Mouse (Mus musculus): Measurements from ENCODE around the gene Sart3.

Sart3 gene

DNA sequence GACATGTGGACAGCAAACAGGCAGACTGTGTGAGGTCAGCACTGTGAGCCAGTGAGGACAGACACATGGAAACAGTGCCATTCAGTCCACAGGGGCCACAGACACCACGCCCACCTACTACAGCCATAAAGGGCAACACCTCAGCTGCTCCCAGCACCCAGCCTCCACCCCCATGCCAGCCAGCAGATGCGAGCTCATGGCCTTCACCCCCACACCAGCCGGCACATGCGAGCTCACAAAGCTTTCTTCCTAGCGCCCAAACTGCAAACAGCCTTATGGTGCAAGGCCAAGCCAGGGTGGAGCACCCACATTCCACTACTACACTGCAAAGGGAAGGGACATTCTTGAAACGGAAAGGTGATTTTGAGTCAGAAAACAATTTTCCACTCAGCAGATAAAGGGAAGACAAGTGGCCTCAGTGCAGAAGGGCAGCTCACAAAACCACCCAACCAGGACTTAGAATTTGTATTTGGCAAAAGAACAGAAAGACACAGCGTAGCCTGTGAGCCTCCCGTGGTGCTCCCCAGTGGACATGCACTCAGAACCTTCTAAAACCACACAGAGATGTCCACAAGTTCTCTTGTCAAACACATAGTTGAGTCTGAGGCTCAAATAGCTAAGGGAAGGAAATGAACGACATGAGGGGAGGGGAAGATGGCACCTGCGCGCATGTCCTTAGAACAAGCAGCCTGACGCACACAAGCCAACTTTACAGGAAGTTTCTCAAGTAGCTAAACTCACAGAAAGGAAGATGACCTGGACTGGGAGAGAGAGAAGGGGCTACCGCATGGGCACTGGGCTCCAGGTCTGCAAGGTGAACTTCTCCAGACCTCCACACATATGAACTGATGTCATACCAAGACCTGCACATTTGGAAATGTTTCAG is 6.4 kb downstream of the Sart3 start:
- DNase-seq (ENCODE audit: low read depth, low spot score) = no peak

DNA sequence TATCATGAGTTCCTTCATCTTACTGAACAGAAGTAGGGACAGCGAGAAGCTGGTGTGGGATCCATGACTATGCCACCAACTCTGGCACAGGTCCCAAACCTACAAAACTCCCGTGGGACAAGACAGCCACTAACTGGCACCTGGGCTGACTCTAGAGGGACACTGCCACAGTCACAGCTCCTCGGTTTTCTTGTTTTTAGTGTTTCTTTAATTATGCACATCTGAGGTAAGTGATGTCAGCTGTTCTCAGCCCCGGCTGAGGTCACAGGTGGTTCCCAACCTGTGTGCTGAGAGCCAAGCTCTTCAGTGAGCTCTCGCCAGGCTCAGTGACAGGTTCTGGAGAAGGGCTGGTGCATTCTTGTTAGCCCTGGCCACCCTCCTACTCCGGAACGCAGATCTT is 7.9 kb downstream of the Sart3 start:
- DNase-seq (ENCODE audit: low read depth, low spot score) = no peak

- no peak for DNase-seq (ENCODE audit: low read depth, low spot score)
Measured at GRCm38 (mm10) chr5:113761585-113761984, 10.7 kb downstream of the Sart3 start.

DNA sequence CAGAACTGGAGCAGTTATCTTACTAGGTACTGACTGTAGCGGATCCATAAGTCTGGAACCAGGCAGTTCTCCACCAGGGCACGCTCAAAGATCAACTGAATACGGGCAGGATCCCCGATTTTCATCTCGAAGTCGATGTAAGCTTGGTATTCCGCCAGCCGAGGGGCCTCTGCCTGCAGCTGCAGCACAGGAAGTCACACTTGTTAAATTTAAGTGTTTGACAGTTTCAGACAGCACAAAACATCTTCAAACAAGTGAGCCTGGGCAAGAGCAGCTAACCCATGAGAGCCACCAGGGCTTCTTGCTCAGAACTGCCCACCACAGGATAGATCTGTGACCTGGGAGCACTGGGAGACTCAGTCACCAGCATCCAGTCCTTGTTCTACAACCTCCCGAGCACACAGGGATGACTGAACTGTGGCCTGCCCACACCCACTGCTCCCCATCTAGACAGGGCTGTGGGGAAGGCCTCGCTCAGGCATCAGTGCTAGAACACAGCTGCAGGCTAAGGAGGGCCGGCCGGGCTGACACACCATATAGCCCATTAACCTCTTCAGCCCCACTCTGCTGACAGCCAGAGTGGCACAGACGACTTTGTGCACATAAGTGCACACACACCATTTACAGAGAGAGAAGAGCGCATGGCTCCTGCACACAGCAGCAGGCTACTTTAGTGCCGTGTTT is 16.8 kb downstream of the Sart3 start:
- DNase-seq (ENCODE audit: low read depth, low spot score) = no peak

GRCm38 (mm10) chr5:113751521-113752157 is 20.7 kb downstream of the Sart3 start:
- no peak for DNase-seq (ENCODE audit: low read depth, low spot score)

DNA sequence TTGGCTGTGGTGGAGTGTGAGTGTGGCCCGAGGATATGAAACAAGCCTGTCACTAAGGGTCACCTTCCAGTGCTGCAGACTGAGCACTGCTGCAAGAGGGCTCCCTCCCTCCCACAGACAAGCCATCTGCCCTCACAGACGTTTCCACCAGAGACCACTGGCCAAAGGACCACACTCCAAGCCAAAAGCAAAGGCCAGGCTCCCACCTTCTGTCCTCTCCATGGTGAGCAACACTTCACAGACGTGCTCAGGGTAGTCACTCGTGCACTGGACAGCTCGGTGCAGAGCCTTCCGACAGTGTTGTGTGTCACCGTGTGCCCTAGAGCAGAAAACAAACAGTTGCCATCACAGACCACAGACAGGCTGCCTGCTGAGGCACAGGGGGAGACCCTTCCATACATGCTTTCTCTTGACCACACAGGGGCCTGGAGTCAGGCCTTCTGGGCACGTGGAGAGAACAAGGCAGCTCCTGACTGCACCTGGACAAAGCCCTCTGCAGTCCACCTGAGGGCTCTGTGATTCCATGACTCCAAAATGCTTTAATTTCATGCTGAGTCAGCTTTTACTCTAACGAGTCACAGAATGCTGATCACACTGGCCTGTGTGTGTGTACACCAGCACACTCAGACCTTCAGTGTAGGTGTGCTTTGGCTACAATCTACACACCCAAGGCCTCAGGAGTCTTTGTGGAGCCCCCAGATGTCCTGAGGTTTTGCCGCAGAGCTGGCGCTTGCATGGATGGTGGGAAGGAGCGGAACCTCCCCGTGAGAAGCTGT is 23.6 kb downstream of the Sart3 start:
- DNase-seq (ENCODE audit: low read depth, low spot score) = no peak

DNA sequence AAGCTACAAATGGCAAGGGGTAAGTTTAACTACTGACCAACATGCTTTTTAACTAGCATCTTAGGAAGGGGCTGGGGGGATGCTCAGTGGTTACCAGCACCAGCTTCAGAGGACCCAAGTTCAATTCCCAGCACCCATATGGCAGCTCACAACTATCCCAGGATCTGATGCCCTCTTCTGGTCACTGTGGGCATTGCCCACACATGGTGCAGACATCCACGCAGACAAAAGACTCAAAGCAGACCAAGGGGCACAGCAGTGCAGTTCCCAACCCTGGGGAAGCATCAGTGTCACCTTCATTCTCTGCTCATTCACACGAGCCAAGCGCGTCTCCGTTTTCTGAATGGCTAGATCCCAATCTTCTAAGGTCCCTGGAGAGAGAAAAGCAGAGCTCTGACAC is 24.7 kb downstream of the Sart3 start:
- no peak for DNase-seq (ENCODE audit: low read depth, low spot score)

DNA sequence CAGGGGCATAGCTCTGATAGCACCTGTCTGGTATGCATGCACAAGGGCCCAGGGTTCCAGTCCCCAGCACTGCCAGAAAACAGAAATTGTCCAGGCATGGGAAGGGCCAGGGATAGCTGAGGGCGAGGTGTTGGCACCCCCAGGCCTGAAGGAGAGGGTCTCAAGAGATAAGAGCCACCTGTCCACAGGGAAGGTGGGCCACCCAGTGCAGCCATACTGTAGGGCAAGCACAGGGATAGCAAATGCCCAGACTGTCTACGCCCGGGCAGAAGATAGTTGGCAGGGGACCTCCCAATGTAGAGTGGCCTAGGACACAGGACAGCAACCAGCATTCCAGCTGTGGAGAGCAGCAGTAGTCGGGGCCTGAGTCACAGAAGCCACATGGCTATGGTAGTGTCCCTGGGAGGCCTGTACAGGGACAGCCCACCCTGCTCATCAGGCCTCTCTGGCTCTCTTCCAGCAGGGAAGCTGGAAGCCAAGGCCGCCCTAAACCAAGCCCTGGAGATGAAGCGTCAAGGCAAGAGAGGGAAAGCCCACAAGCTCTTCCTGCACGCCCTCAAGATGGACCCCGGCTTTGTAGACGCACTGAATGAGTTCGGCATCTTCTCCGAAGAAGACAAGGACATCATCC is 34.6 kb downstream of the Sart3 start:
- no peak for DNase-seq (ENCODE audit: low read depth, low spot score)

- no peak for DNase-seq (ENCODE audit: low read depth, low spot score)
Measured at GRCm38 (mm10) chr5:113736522-113737164, 35.7 kb downstream of the Sart3 start.

DNA sequence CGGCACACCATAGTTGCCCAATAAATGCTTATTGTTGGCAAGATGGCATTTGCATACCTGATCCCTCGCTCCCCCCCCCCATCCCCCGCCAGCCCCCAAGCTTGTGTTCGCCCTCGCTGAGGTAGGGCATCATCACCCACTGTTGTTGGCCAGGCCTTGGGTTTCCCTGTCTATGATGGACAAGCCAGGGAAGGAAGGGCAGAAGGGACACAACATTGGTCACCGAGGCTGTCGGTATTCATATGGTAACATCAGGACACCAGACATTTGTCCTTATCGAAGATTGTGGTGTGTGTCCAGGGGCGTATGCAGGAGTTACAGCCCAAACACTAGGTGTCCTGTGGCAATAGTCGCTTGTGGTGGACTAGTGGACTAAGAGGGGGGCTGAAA is 36.2 kb downstream of the Sart3 start:
- DNase-seq (ENCODE audit: low read depth, low spot score) = no peak

GRCm38 (mm10) chr5:113735345-113736112 is 36.8 kb downstream of the Sart3 start, which contains the start of gene Ficd:
TSS of gene Ficd (plus strand) at chr5:113735803.
- DNase-seq (ENCODE audit: low read depth, low spot score) = peak; percentile 97

DNA sequence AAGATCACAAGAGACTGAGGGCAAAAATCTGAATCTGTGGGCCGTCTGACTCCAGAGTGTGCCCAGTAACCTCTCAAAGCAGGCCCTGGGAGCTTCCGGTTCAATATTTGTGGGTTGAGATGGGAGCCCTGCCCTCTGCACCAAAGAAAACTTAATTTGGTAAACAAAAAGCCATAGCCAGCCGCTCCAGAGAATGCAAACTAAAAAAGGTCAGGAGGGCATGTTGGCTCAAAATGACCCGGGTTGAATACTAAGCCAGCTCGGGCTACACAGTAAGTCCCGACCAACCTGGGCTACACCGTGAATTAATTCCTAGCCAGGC is 37.3 kb downstream of the Sart3 start:
- no peak for DNase-seq (ENCODE audit: low read depth, low spot score)

GRCm38 (mm10) chr5:113734376-113734775 is 37.9 kb downstream of the Sart3 start:
- no peak for DNase-seq (ENCODE audit: low read depth, low spot score)

GRCm38 (mm10) chr5:113732182-113732581 is 40.1 kb downstream of the Sart3 start:
- DNase-seq (ENCODE audit: low read depth, low spot score) = no peak

DNA sequence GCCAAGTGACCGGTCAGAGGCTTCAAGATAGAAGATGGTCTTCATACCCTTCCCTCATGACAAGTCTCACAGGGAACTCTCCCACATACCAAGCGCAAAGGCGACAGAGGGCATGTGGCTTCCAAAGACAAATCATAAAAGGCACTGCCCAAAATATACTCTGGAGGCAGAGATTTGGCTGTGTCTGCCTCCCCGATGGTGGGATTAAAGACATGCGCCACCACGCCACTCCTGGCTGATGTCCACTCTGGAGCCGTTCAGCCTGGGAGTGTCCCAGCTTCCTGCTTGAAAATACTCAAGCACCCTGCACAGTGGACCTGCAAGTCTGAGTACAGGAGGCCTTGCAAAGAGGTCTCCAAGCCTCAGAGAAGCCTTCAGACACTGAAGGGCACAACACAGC is 41.1 kb downstream of the Sart3 start:
- no peak for DNase-seq (ENCODE audit: low read depth, low spot score)

DNA sequence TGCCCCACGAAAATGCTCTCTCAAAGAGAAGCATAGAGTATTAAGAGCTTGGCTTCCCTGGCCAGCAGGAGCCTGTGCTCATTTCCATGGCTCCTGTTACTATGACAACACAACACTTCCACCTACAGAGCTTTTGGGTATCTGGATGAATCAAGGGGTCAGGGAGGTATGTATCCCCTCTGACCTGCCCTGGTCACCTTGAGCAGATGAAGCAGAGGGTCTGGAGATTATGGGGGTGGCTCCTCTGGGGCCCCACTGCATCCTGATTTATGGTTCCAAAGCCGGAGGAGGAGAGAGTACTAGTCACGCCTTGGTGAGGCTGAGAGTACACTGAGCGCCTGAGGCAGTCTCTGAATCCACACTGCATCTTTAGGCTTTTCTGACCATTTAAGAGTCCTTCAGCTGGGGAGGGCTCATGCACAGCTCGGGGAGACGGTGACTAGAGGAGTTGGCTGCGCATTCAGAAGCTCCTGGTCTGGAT is 41.6 kb downstream of the Sart3 start:
- DNase-seq (ENCODE audit: low read depth, low spot score) = no peak

DNA sequence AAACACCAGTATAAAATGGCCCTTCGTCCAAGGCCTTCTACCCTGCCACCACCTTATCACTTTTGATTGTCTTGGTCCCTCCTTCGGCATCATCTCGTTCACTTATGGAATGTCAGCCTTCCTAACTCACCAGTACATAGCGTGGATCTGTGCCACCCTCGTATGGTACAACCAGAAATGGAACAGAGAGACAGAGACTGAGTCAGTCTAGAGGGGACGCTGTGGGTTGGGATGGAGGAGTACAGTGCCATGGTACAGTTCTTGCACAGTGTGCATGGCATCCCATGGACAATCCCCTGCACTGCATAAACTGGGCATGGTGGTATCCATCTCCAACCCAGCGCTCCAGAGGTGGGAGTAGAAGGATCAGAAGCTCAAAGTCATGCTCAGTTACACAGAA is 43.6 kb downstream of the Sart3 start:
- no peak for DNase-seq (ENCODE audit: low read depth, low spot score)

- DNase-seq (ENCODE audit: low read depth, low spot score) = no peak
Measured at GRCm38 (mm10) chr5:113728011-113728410, 44.3 kb downstream of the Sart3 start.

DNA sequence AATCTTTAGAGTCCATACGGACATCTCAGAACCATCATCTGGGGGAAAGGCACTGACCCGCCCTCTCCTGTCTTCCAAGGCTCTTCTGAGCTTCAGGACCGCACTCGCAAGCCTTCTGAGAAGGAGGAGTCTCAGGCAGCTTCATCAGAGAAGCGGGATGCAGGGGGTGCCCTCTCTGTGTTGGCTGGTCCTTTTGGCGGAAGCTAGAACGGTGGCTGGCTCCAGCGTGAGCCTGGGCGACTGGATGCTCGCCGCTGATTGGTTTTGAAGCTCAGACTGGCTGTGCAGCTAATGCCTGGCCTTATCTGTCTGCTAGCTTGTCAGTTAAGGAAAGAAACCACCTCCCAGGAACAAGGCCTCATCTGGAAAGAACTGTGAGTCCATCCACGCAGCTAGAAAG is 45.1 kb downstream of the Sart3 start:
- no peak for DNase-seq (ENCODE audit: low read depth, low spot score)

- DNase-seq (ENCODE audit: low read depth, low spot score) = no peak
Measured at GRCm38 (mm10) chr5:113726618-113727017, 45.7 kb downstream of the Sart3 start.
